Mouse (Mus musculus) adrenal gland, postnatal 10 days (tissue): ENCODE results near the gene Rasgrp3. TPM values are rescaled to one million over a fixed set of nuclear protein-coding genes. Genes with fewer than 3 reads are reported as not detected.
"Not testable (repeated sequence)": the region's sequence is repeated elsewhere in the genome, so short reads cannot be mapped to it uniquely, and the experiment has no call there.

Source experiments
- DNase-seq: peaks from one replicate; pipeline ENCODE4 v3.0.0; 2021; ENCODE audit warnings: mixed read lengths
- long read RNA-seq, 2 experiments: library from polyadenylated mRNA; stranded (forward); transcript quantifications; one replicate each; pipeline ENCODE4 v2.0.0; 2021
- total RNA-seq, 2 experiments: library from RNA; stranded (reverse); gene quantifications; 2 replicates each; pipeline ENCODE4 v1.2.3; 2021

The Rasgrp3 gene
- total RNA-seq, result 10 to 100 TPM; 26.3 to 38.6 TPM
- long read RNA-seq, experiment 1, full-length matches to known transcripts, result 1 of 5 reads
- long read RNA-seq, experiment 1, partial matches to known transcripts, result 4 of 5 reads
- long read RNA-seq, experiment 1, other reads (novel, unspliced or antisense), result 0 of 5 reads
- long read RNA-seq, experiment 2, full-length matches to known transcripts, result 1 of 1 reads
- long read RNA-seq, experiment 2, partial matches to known transcripts, result 0 of 1 reads
- long read RNA-seq, experiment 2, other reads (novel, unspliced or antisense), result 0 of 1 reads

- no peak for DNase-seq
These were observed at the start of gene Rasgrp3 for GRCm38 (mm10) chr17:75435599-75435998. Gene Rasgrp3, plus strand, starts transcription at chr17:75435896.

- no peak for DNase-seq
These were observed 47.3 kb upstream of the Rasgrp3 start for GRCm38 (mm10) chr17:75388402-75388801.

GRCm38 (mm10) chr17:75390142-75390541 lies 45.6 kb upstream of the Rasgrp3 start:
- DNase-seq, result no peak

GRCm38 (mm10) chr17:75391429-75392192 lies 44.1 kb upstream of the Rasgrp3 start:
- DNase-seq, result no peak

- no peak for DNase-seq
These were observed 29.3 kb upstream of the Rasgrp3 start for GRCm38 (mm10) chr17:75406405-75406804.

GRCm38 (mm10) chr17:75416861-75417260 lies 18.8 kb upstream of the Rasgrp3 start:
- DNase-seq, result no peak

- DNase-seq, result no peak
These were observed 1.5 kb upstream of the Rasgrp3 start for GRCm38 (mm10) chr17:75434152-75434551.

GRCm38 (mm10) chr17:75434871-75435270 lies 825 bp upstream of the Rasgrp3 start:
- no peak for DNase-seq

GRCm38 (mm10) chr17:75436095-75436494 lies 399 bp downstream of the Rasgrp3 start:
- no peak for DNase-seq

GRCm38 (mm10) chr17:75436819-75437218 lies 1.1 kb downstream of the Rasgrp3 start:
- no peak for DNase-seq

- DNase-seq, result no peak
These were observed 1.6 kb downstream of the Rasgrp3 start for GRCm38 (mm10) chr17:75437239-75437750.

GRCm38 (mm10) chr17:75438162-75438561 lies 2.5 kb downstream of the Rasgrp3 start:
- DNase-seq, result no peak

GRCm38 (mm10) chr17:75439062-75439461 lies 3.4 kb downstream of the Rasgrp3 start:
- DNase-seq, result no peak

- DNase-seq, result no peak
These were observed 4.9 kb downstream of the Rasgrp3 start for GRCm38 (mm10) chr17:75440619-75441018.

GRCm38 (mm10) chr17:75441260-75441830 lies 5.6 kb downstream of the Rasgrp3 start:
- DNase-seq, result no peak

GRCm38 (mm10) chr17:75442352-75442751 lies 6.7 kb downstream of the Rasgrp3 start:
- no peak for DNase-seq

- no peak for DNase-seq
These were observed 7.4 kb downstream of the Rasgrp3 start for GRCm38 (mm10) chr17:75443064-75443621.

- DNase-seq, result no peak
These were observed 12.6 kb downstream of the Rasgrp3 start for GRCm38 (mm10) chr17:75448257-75448656.

GRCm38 (mm10) chr17:75449022-75449421 lies 13.3 kb downstream of the Rasgrp3 start:
- DNase-seq, result no peak

- DNase-seq, result no peak
These were observed 16.6 kb downstream of the Rasgrp3 start for GRCm38 (mm10) chr17:75452313-75452712.

GRCm38 (mm10) chr17:75453639-75454038 lies 17.9 kb downstream of the Rasgrp3 start:
- DNase-seq, result no peak

- not testable (repeated sequence) for DNase-seq
These were observed 20.4 kb downstream of the Rasgrp3 start for GRCm38 (mm10) chr17:75456096-75456495.

GRCm38 (mm10) chr17:75460621-75461020 lies 24.9 kb downstream of the Rasgrp3 start:
- DNase-seq, result no peak
